Mouse (Mus musculus): Measurements from ENCODE around the gene Gm3739.
A peak's percentile ranks its signal among the peaks of the same experiment; 100 is the strongest.
"Not testable (repeated sequence)": the region's sequence is repeated elsewhere in the genome, so short reads cannot be mapped to it uniquely, and the experiment has no call there.

The Gm3739 gene

DNA sequence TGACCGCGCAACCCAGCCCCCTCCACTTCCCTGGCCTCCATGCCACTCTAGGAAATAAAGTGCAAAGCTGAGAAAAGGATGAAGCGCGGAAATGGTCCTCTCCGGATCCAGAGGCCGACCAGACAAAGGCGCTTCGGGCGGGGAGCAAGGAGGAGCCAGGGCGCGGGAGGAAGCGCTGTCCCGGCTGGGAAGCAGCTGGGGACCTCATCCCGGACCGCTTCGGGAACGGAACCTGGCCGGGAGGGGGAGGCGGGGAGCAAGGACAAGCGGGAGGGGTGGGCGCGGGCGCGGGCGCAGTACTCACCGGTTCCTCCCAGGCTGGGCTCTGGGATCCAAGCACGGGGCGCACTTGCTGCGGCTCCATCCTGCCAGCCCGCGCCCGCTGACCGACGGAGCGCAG is at the start of gene Gm3739:
TSS of gene Gm3739 (minus strand) at position 389 of the 400 bp plus-strand sequence.
- DNase-seq (ENCODE audit: low spot score in 2 of 2): peak in 1 of 2 experiments; percentile 6

- not testable (repeated sequence) for DNase-seq (ENCODE audit: low spot score in 2 of 2)
Measured at GRCm38 (mm10) chr14:7332295-7332694, 17.4 kb upstream of the Gm3739 start, which contains the start of gene Gm5797. Gene Gm5797, minus strand, starts transcription at chr14:7332395.

DNA sequence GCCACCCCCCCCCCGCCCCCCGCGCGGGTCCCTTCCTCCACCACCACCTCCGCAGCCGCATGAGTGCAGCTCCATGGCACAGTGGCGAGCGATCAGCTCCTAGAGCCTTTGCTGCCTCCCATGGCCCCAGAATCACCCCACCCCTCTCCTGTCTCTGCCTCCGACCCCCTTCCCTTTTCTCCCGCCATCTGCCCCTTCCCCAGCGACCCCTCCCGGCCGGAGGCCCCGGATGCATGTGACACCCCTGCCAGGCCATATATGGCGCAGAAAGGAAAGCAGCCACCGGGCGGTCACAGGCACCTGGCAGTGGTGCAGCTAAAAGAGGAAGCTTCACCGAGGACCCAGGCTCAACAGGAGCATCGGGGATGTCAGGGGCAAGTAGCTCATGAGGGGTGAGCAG is 244 bp upstream of the Gm3739 start:
- peak in 1 of 2 experiments; percentile 1 for DNase-seq (ENCODE audit: low spot score in 2 of 2)

DNA sequence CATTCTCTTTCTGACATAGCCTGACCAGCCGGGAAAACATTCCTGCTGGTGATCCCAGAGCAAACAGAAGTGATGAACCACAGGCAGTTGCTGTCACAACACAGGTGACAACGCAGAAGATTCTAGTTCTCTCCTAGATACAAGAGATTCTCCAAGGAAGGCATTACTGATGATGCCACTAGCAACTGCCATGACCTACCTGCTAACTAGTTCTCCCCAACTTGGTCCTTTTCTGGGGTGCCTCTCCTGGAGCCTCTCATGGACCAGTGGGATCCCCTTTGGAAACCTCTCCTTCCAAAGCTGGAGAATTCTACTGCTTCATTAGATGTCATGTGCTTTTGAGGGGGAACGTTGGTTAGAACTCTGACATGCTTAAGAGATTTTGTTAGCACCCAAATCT is 50.2 kb downstream of the Gm3739 start, which contains the start of gene Gm3727:
TSS of gene Gm3727 (minus strand) at position 101 of the 400 bp plus-strand sequence.
- DNase-seq (ENCODE audit: low spot score in 2 of 2): not testable (repeated sequence)
